ENCODE assay signal across 19 mouse cellular contexts in the genomic region with DNA sequence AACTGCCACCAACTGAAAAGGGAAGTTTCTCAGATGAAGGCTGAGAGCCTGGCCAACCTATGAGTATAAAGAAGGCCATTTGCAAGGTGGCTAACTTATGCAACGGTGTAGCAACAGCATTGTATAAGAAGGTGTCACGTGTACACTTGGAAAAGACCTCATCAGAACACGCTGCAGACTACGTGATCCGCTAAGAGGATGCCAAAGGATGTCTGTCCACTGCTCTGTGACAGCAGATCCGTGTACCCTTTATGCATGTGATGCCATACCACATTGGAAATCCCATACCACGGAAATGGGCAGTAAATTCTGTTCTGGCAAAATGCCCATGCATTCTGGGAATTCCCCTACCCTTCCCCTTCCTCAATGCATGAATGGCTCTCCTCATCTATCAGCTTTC. TPM values are rescaled to one million over a fixed set of nuclear protein-coding genes. Genes with fewer than 3 reads are reported as not detected.
DNase-seq lines count a peak whose midpoint lies in the region; ATAC-seq lines count a peak whose summit lies in the region.
"Had no signal": no experiment of that assay in that cellular context is flagged by ENCODE, and none has a peak within 500 bp of the region (broad histone marks: within the 10 kb centered on the region; RNA-seq: fewer than 3 reads in every experiment).

No protein-coding gene starts in this region.

- no peaks in the 10 kb centered on the region for H3K9me3 ChIP-seq in hindbrain, embryonic 11.5 days (ENCODE audit: control insufficient read depth, low read length)
- H3K9me3 ChIP-seq: embryonic facial prominence, embryonic 13.5 days; forebrain, embryonic 15.5 days; heart, embryonic 13.5 days had no signal

- no peaks in the 10 kb centered on the region for H3K27me3 ChIP-seq in hindbrain, embryonic 11.5 days (ENCODE audit: control insufficient read depth, insufficient read depth, low read length)
- H3K27me3 ChIP-seq: embryonic facial prominence, embryonic 13.5 days; forebrain, embryonic 15.5 days; heart, embryonic 13.5 days had no signal

- WGBS in hindbrain, embryonic 11.5 days: 89% methylated on average over 7 of the region's 7 CpGs

- H3K4me1 ChIP-seq in hindbrain, embryonic 11.5 days (replicated peaks; ENCODE audit: control insufficient read depth, insufficient read depth, low read length): no peaks in the 10 kb centered on the region
- H3K4me1 ChIP-seq: embryonic facial prominence, embryonic 13.5 days; forebrain, embryonic 15.5 days had no signal

- peak; percentile 22 for DNase-seq in heart, adult 11 months
- no peak for DNase-seq in heart, postnatal 36 days
- DNase-seq in B cell, adult 2 months: peak; percentile 42 to 51
- no peak for DNase-seq in hindbrain, embryonic 11.5 days (ENCODE audit: low spot score)
- DNase-seq in urinary bladder, postnatal 10 days (ENCODE audit: low spot score): no peak
- DNase-seq: adrenal gland, adult 8-10 months; cerebellum, adult 9-11 months; heart, adult 18-20 months; kidney, adult 18-20 months; kidney, postnatal 25 days; left cerebral cortex, postnatal 4 days; thymus, postnatal 14 days had no signal

- ATAC-seq in common myeloid progenitor, adult 5-6 weeks (replicated peaks; ENCODE audit: low read depth, poor library complexity, severe bottlenecking): peak; percentile 62; the same call in 1 of the 2 replicates
- ATAC-seq in megakaryocyte progenitor cell, adult 5-6 weeks (replicated peaks; ENCODE audit: poor library complexity): peak; percentile 79
- ATAC-seq in hindbrain, embryonic 11.5 days (ENCODE audit: low FRiP score): no peak
- ATAC-seq: forebrain, embryonic 15.5 days; hindbrain, postnatal 0 days; midbrain, embryonic 16.5 days had no signal

- H3K36me3 ChIP-seq in hindbrain, embryonic 11.5 days (ENCODE audit: control insufficient read depth, insufficient read depth, low read length): no peaks in the 10 kb centered on the region
- H3K36me3 ChIP-seq: embryonic facial prominence, embryonic 13.5 days; forebrain, embryonic 15.5 days; heart, embryonic 13.5 days had no signal

- no peak overlapping the region for H3K4me2 ChIP-seq in hindbrain, embryonic 11.5 days (replicated peaks; ENCODE audit: low read depth, low read length)
- H3K4me2 ChIP-seq: embryonic facial prominence, embryonic 13.5 days; forebrain, embryonic 15.5 days; heart, embryonic 13.5 days had no signal

- no peak overlapping the region for H3K4me3 ChIP-seq in hindbrain, embryonic 11.5 days (ENCODE audit: low read depth, low read length)
- H3K4me3 ChIP-seq: embryonic facial prominence, embryonic 13.5 days; forebrain, embryonic 15.5 days; heart, embryonic 13.5 days had no signal

- H3K9ac ChIP-seq in hindbrain, embryonic 11.5 days (ENCODE audit: low read depth, low read length): no peak overlapping the region
- H3K9ac ChIP-seq: embryonic facial prominence, embryonic 13.5 days; forebrain, embryonic 15.5 days; heart, embryonic 13.5 days had no signal

- no peak overlapping the region for H3K27ac ChIP-seq in hindbrain, embryonic 11.5 days (ENCODE audit: low read depth, low read length)
- H3K27ac ChIP-seq: embryonic facial prominence, embryonic 13.5 days; forebrain, embryonic 15.5 days; heart, embryonic 13.5 days; hindbrain, postnatal 0 days had no signal

- intact Hi-C loops in heart, postnatal 36 days (cut with DNase I): no loop called here

RNA-seq across cellular contexts. Expression of a gene that starts 14.6 kb away (rescaled TPM):
- total RNA-seq in heart, postnatal 36 days (2021): 10 to 100 TPM; 16.5 to 18.5 TPM
- 29.1 and 42.5 TPM in 2 replicates for total RNA-seq in common myeloid progenitor, adult 5-6 weeks (2017)
- total RNA-seq in megakaryocyte progenitor cell, adult 5-6 weeks (2015): 12.8 and 18.9 TPM in 2 replicates
- total RNA-seq in megakaryocyte progenitor cell, adult 5-6 weeks (2017): 20.7 and 24.9 TPM in 2 replicates
- 129 and 147 TPM in 2 replicates for polyA plus RNA-seq in hindbrain, embryonic 11.5 days (2014; fragmentation: Nextera tagmentation; extraction: Ambion mirVana)

RNA-seq across cellular contexts. Expression of a gene that starts 33.8 kb away (rescaled TPM):
- total RNA-seq in heart, postnatal 36 days (2021): 10 to 100 TPM; 43.0 to 43.1 TPM
- total RNA-seq in common myeloid progenitor, adult 5-6 weeks (2017): 17.4 and 30.9 TPM in 2 replicates
- 11.0 and 14.9 TPM in 2 replicates for total RNA-seq in megakaryocyte progenitor cell, adult 5-6 weeks (2015)
- total RNA-seq in megakaryocyte progenitor cell, adult 5-6 weeks (2017): 11.6 and 13.8 TPM in 2 replicates
- 78.9 and 85.8 TPM in 2 replicates for polyA plus RNA-seq in hindbrain, embryonic 11.5 days (2014; fragmentation: Nextera tagmentation; extraction: Ambion mirVana)

Comparison
In these comparisons a context has a peak if more than half of its experiments do, and no peak if none do; other contexts are left out.
1. DNase-seq: peak in heart, adult 11 months (single experiment) and B cell, adult 2 months (2 of 2); none in heart, postnatal 36 days (0 of 2), hindbrain, embryonic 11.5 days (single experiment) and urinary bladder, postnatal 10 days (single experiment).